Mouse (Mus musculus): Measurements from ENCODE around the gene Sult1a1.

Sult1a1 gene

DNA sequence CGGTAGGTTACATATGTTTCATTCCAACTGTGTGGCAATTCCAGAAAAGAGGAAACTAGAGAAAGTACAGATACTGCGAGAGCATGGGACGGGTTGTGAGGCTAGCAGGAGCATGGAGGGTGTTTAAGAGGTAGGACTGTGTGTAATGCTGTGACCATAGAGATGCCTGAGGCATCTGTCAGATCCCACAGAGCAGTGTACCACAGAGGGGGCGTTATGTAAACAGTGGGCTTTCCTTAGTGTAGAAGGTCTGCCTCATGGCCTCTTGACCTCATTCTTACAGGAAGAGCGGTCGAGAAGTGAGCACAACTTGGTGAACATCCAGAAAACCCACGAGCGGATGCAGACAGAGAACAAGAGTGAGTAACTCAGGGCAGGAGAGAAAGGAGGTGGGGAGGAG, 12.6 kb downstream of the Sult1a1 start:
- no peak for DNase-seq (ENCODE audit: low spot score in 2 of 2)

GRCm38 (mm10) chr7:126659771-126660170, 16.5 kb downstream of the Sult1a1 start:
- no peak for DNase-seq (ENCODE audit: low spot score in 2 of 2)

- no peak for DNase-seq (ENCODE audit: low spot score in 2 of 2)
These were observed 18.7 kb downstream of the Sult1a1 start for GRCm38 (mm10) chr7:126657522-126657921.

DNA sequence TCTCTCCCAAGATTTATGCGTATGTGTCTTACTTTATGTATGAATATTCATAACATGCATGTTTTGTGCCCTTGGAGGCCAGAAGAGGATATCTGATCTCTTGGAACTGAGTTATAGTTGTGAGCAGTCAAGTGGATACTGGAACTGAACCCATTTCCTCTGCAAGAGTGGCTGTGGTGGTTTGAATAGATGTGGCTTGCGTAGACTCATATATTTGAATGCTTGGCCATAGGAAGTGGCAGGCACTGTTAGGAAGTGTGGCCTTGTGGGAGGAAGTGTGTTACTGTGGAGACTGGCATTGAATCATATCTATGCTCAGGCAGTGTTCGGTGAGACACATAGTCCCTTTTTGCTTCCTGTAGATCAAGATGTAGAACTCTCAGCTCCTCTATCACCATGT, 20.5 kb downstream of the Sult1a1 start:
- no peak for DNase-seq (ENCODE audit: low spot score in 2 of 2)

DNA sequence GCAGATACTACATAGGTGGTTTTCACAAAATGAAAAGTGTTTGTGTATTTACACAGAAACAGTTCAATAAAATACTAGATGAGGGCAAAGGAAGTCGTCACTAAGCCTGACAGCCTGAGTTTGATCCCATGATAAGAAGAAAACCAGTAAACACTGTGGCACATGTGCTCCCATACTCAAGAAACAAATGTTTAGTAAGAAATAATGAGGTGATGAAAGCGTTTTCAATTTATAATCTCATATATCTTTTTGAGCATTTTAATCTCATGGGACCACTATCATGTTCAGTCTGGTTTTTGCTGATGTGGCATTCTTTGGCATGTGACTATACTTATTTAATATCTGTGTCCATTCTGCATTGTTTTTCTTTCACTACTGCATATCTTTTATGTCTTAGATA, 22.2 kb downstream of the Sult1a1 start:
- DNase-seq (ENCODE audit: low spot score in 2 of 2), result no peak

- DNase-seq (ENCODE audit: low spot score in 2 of 2), result no peak
These were observed 25.4 kb downstream of the Sult1a1 start for GRCm38 (mm10) chr7:126650852-126651251.

GRCm38 (mm10) chr7:126649231-126650051, 26.8 kb downstream of the Sult1a1 start, which contains the start of gene Sgf29:
Gene Sgf29, plus strand, starts transcription at chr7:126649309.
- DNase-seq (ENCODE audit: low spot score in 2 of 2), result peak; percentile 91 to 95

- DNase-seq (ENCODE audit: low spot score in 2 of 2), result no peak
These were observed 27.7 kb downstream of the Sult1a1 start for GRCm38 (mm10) chr7:126648486-126648885.

- no peak for DNase-seq (ENCODE audit: low spot score in 2 of 2)
These were observed 30.5 kb downstream of the Sult1a1 start for GRCm38 (mm10) chr7:126645708-126646107.

DNA sequence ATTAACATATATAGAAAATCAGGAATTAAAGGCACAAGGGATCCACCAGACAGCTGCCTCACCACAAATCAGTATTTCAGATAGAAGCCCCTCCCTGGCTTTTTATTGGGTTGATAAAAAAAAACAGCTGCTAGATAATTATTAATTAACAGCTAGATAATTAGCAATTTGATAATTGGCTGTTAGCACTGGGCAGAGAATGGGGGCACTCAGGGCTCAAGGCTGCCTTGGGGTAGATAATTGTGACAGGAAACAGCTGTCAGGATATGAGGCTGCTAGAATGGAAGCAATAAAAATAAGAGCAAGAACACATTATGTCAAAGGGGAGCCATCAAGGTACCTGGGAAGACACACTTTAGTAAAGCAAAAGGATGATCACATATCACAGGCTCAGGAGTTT, 31.3 kb downstream of the Sult1a1 start:
- no peak for DNase-seq (ENCODE audit: low spot score in 2 of 2)

GRCm38 (mm10) chr7:126644345-126644744, 31.9 kb downstream of the Sult1a1 start:
- no peak for DNase-seq (ENCODE audit: low spot score in 2 of 2)

- DNase-seq (ENCODE audit: low spot score in 2 of 2), result peak; percentile 9 to 18
These were observed 33.0 kb downstream of the Sult1a1 start for GRCm38 (mm10) chr7:126643244-126643617.

- DNase-seq (ENCODE audit: low spot score in 2 of 2), result no peak
These were observed 33.5 kb downstream of the Sult1a1 start for GRCm38 (mm10) chr7:126642545-126643243.

GRCm38 (mm10) chr7:126636733-126637520, 39.3 kb downstream of the Sult1a1 start:
- DNase-seq (ENCODE audit: low spot score in 2 of 2), result peak; percentile 37

DNA sequence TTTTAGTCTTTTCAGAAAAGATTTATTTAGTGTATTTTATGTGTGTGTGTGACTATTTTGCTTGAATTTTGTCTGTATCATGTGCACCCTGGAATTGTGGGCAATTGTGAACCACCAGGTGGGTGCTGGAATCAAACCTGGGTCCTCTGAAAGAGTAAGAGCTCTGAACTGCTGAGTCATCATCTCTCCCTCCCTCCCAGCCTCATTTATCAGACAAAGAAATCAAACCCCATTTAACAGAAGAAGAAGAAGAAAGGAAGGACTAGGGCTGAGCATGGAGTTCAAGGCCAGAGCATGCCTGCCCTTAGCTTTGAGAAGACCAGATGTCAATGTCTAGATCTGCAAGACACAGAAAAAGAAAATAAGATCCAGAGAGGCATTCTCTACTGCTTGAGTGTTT, 40.9 kb downstream of the Sult1a1 start:
- no peak for DNase-seq (ENCODE audit: low spot score in 2 of 2)

DNA sequence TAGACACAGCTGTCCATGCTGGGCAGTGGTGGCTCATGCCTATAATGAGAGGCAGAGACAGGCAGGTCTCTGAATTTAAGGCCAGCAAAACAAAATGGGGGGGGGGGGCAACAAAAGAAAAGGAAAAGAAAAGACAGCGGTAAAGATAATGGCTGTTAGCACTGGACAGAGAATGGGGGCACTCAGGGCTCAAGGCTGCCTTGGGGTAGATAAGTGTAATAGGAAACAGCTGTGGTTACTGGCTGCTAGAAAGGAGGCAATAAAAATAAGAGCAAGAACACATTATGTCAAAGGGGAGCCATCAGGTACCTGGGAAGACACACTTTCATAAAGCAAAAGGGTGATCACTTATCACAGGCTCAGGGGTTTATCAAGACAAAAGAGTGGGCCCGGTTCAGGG, 43.8 kb downstream of the Sult1a1 start:
- no peak for DNase-seq (ENCODE audit: low spot score in 2 of 2)

DNA sequence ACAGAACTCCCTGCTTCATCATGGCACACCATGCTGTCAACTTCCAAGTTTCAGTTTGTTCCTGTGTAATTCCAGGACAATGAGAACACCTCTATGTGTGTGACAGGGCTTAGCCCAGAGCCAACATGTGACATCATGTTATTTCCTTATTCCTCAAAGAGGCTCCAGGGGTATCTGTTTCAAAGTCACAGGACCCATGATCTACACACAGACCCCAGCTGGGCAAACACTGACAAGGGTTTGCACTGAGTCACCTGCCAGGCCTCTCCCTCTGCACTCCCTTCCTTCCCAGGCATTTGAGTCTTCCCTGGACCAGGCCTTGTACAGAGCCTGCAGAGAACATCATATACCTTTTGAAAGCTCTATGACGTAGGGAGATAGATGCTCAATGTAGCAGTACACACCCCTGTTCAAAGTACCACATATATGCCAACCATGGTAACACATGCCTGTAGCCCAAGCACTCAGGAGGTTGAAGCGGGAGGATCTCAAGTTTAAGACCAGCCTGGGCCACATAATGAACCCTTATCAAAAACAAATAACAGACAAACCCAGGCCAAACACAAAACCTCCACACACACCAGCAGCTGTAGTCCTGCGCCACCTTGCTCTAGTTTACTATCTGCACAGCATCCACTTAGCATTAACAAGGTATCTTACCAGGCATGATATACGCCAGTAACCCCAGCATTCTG, 45.3 kb downstream of the Sult1a1 start, which contains the start of gene Nupr1:
Nupr1 (minus strand) TSS at position 38 of the 695 bp plus-strand sequence.
- DNase-seq (ENCODE audit: low spot score in 2 of 2), result no peak

DNA sequence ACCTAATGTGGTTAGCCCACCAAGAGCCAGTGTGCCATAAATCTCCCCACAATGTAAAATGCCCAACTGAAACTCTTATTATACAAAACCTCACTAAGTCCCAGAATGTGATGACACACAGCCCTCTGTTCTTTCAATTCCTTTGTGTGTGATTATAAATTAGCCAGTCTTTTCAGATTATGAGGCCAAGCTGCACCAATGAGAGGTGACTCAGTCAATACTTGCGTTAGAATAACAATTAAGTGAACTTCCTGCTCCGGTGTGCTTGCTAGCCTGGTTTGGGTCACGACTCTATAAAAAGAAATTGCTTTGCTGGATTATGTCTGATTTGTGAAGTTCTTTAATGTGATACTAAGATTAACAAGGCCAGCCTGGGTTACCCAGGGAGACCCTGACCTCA, 46.3 kb downstream of the Sult1a1 start:
- DNase-seq (ENCODE audit: low spot score in 2 of 2), result no peak

DNA sequence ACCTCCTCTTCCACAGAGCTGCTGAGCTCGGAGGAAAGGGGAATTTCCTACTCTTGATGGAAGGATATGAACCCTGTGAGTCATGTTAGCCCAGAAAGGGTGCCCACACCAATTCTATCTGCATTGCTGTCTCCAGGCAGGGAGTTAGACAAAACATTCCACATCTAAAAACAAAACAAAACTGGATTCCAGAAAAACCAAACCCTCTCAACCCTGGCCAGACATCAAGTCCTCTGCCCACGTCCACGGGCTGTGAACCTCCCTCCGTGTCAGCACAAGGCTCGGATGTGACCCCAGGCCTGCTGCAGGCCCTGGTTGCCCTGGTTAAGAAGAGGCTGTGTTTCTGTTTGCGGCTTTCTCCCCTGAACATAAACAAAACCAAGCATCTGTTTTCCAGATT, 48.1 kb downstream of the Sult1a1 start:
- no peak for DNase-seq (ENCODE audit: low spot score in 2 of 2)

- DNase-seq (ENCODE audit: low spot score in 2 of 2), result no peak
These were observed 50.2 kb downstream of the Sult1a1 start for GRCm38 (mm10) chr7:126625807-126626600.

- DNase-seq (ENCODE audit: low spot score in 2 of 2), result peak; percentile 21 to 25
These were observed 50.9 kb downstream of the Sult1a1 start for GRCm38 (mm10) chr7:126625369-126625768.

Measured in right cerebral cortex, adult 2 months (tissue).